Mouse (Mus musculus) cerebellum, adult 2 months (tissue): ENCODE data around the gene Psmc3ip. TPM values are rescaled to one million over a fixed set of nuclear protein-coding genes. Genes with fewer than 3 reads are reported as not detected.

Experiments used
- DNase-seq, 2 experiments: peaks; one replicate each; pipeline ENCODE4 v3.0.0; 2021
- H3K27ac ChIP-seq: fragments of 200-500 bp; 2 replicates; pipeline ENCODE4 v1.5.1; 2012; ENCODE audit warnings: low read length, control low read depth, inconsistent platforms; ENCODE audit not compliant: insufficient read depth
- H3K27me3 ChIP-seq: fragments of 200-500 bp; 2 replicates; pipeline ENCODE4 v1.6.1; 2012; ENCODE audit warnings: inconsistent platforms, mild to moderate bottlenecking, low read length, moderate library complexity; ENCODE audit not compliant: control insufficient read depth, insufficient read depth
- H3K4me1 ChIP-seq: fragments of 200-500 bp; 2 replicates; pipeline ENCODE4 v1.6.1; 2011; ENCODE audit warnings: low read length; ENCODE audit not compliant: control insufficient read depth, insufficient read depth
- H3K4me3 ChIP-seq: fragments of 200-500 bp; replicated peaks from 2 replicates; pipeline ENCODE3; 2011; ENCODE audit warnings: mild to moderate bottlenecking, low read depth, low read length, control low read depth; ENCODE audit not compliant: insufficient read depth
- CTCF ChIP-seq: fragments of 200-500 bp; IDR thresholded peaks from 2 replicates; pipeline ENCODE4 v1.5.1; 2011; ENCODE audit warnings: low read depth, mild to moderate bottlenecking, control low read depth, low read length, moderate library complexity, borderline replicate concordance; ENCODE audit not compliant: insufficient read depth
- POLR2A ChIP-seq: fragments of 200-500 bp; IDR thresholded peaks from 2 replicates; pipeline ENCODE4 v1.6.1; 2011; ENCODE audit warnings: low read length, control low read depth, borderline replicate concordance; ENCODE audit not compliant: insufficient read depth
- WGBS: fragments of 180-500 bp; shearing (Covaris S2); methylation state at CpG from one replicate; pipeline ENCODE4 v1.1.7; 2018; 5-methylcytosine and 5-hydroxymethylcytosine counted together
- polyA plus RNA-seq: library from polyadenylated mRNA; depleted of rRNA; stranded (reverse); fragments of >200 nt; gene quantifications from 2 replicates; pipeline ENCODE4 v1.2.3, GENCODE M21; 2012

Gene Psmc3ip
- polyA plus RNA-seq, 1 experiment = 5.3 TPM

DNA sequence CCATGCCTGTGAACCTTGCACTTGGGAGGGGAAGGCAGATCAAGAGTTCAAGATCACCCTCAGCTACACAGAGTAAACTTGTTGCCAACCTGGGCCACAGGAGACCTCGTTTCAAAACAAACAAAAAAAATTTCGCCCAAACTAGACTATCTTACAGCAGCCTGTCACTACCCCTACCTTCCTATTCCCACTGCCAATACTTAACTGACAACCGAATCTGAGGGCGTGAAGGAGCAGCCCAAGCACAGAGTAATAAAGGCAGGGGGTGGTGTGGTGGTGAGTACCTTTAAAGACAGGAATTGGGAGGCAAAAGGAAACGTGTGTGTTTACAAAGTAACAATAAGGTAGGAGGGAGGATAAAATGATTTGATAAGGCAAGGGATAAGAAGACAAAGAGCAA lies 15.5 kb upstream of the Psmc3ip start:
- Histone ChIP-seq H3K4me1 (peaks cover 4% of the 10 kb centered on the region), H3K4me3 (no peak overlapping the region), H3K27ac (no peak overlapping the region), H3K27me3 (no peaks in the 10 kb centered on the region)
- no peak for DNase-seq
- TF ChIP-seq CTCF = no peak
- no peak for TF ChIP-seq POLR2A
- WGBS = 49% methylated on average over 5 of the region's 5 CpGs

- 13% methylated on average over 4 of the region's 4 CpGs for WGBS
- no peak overlapping the region for H3K27ac ChIP-seq
Measured at GRCm38 (mm10) chr11:101109351-101109750, 14.1 kb upstream of the Psmc3ip start.

DNA sequence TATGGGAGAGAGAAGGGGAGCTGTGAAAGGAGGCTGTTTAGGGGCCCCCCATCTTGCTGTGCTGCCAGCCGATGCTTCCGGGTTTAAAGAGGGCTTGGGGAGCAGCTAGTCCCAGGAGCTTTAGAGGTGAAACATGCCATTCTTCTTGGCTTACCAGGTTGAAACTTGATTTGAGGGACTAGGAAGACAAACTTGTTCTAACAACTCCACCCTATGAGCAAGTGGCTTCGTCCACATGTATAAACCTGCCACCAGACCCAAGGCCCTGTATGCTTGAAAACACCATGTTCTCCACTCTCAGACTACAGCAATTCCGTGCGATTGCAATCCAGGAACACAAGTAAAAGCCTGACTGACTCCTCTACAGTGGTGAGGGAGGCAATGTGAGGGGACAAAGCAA lies 7.8 kb upstream of the Psmc3ip start:
- Histone ChIP-seq H3K4me1 (peaks cover 2% of the 10 kb centered on the region), H3K27ac (no peak overlapping the region), H3K27me3 (no peaks in the 10 kb centered on the region), H3K4me3 (no peak overlapping the region)
- WGBS = 82% methylated on average over 5 of the region's 5 CpGs
- TF ChIP-seq CTCF (no peak), POLR2A (no peak)
- no peak for DNase-seq

More at GRCm38 (mm10) chr11:101109351-101109750, 14.1 kb upstream of the Psmc3ip start:
- no peak for DNase-seq
- Histone ChIP-seq H3K4me3 (no peak overlapping the region), H3K4me1 (peaks cover 3% of the 10 kb centered on the region), H3K27me3 (no peaks in the 10 kb centered on the region)
- TF ChIP-seq POLR2A = no peak
- TF ChIP-seq CTCF = no peak

GRCm38 (mm10) chr11:101098231-101098630 lies 3.0 kb upstream of the Psmc3ip start:
- WGBS = 83% methylated on average over 8 of the region's 8 CpGs
- Histone ChIP-seq H3K4me1 (no peaks in the 10 kb centered on the region), H3K27me3 (no peaks in the 10 kb centered on the region)

GRCm38 (mm10) chr11:101094930-101095313 lies 314 bp downstream of the Psmc3ip start:
- Histone ChIP-seq H3K4me1 (no peaks in the 10 kb centered on the region), H3K27me3 (no peaks in the 10 kb centered on the region), H3K4me3 (peak overlapping the region; percentile 56), H3K27ac (no peak overlapping the region)
- no peak for TF ChIP-seq POLR2A
- no peak for TF ChIP-seq CTCF
- no peak for DNase-seq
- WGBS = under 1% methylated on average over 18 of the region's 18 CpGs

More at GRCm38 (mm10) chr11:101098231-101098630, 3.0 kb upstream of the Psmc3ip start:
- peak in 1 of 2 experiments; percentile 3 for DNase-seq
- Histone ChIP-seq H3K4me3 (no peak overlapping the region), H3K27ac (no peak overlapping the region)
- TF ChIP-seq CTCF (no peak), POLR2A (no peak)

GRCm38 (mm10) chr11:101089931-101090330 lies 5.3 kb downstream of the Psmc3ip start:
- DNase-seq = peak in 1 of 2 experiments; percentile 15
- H3K27ac ChIP-seq = no peak overlapping the region
- 77% methylated on average over 1 of the region's 1 CpGs for WGBS
- H3K27me3 ChIP-seq = no peaks in the 10 kb centered on the region
- no peak for TF ChIP-seq POLR2A
- no peak for TF ChIP-seq CTCF
- no peak overlapping the region for H3K4me3 ChIP-seq
- peaks cover 10% of the 10 kb centered on the region; the same call in 1 of the 2 replicates for H3K4me1 ChIP-seq

DNA sequence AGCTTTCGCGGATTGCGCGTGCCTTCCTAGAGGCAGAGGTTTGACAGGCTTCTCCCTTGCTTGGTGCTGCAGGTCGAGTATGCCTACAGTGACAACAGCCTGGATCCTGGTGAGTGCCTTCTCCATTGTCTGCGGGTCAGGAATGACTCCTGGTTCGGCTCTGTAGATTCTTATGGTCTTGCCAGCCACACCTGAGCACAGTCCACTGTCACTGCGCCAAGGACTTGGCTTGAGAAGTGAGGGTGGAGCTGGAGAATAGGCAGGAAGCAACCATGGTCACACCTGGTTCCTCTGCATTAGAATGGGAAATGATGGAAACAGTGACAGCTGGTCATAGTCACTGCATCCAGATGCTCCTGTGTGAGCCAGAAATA lies 7.6 kb downstream of the Psmc3ip start:
- under 1% methylated on average over 8 of the region's 8 CpGs for WGBS
- DNase-seq = peak in 1 of 2 experiments; percentile 41
- H3K27ac ChIP-seq = 0 out of 2 replicates have a peak overlapping the region, but pooled peaks have one; percentile 6

More for the DNA sequence above, 7.6 kb downstream of the Psmc3ip start:
- Histone ChIP-seq H3K4me1 (peaks cover 15% of the 10 kb centered on the region; the same call in 1 of the 2 replicates), H3K27me3 (no peaks in the 10 kb centered on the region), H3K4me3 (peak overlapping the region; percentile 71)
- TF ChIP-seq CTCF (no peak), POLR2A (no peak)
